Mouse (Mus musculus) olfactory bulb, adult 2 months (tissue): ENCODE measurements at regions not wholly inside any gene's neighbourhood (a gene's known extent, or its start where the extent isn't known, plus 50 kb on each side); places are given as distances from the start of the nearest gene placed in this dataset.

Source experiments
- CTCF ChIP-seq: fragments of 200-500 bp; IDR thresholded peaks from 2 replicates; pipeline ENCODE4 v1.5.1; 2012; ENCODE audit warnings: low read depth, mild to moderate bottlenecking, low read length, moderate library complexity; ENCODE audit not compliant: insufficient read depth
- POLR2A ChIP-seq: fragments of 200-500 bp; IDR thresholded peaks from 2 replicates; pipeline ENCODE4 v1.6.1; 2012; ENCODE audit warnings: mild to moderate bottlenecking, low read depth, low read length, moderate library complexity; ENCODE audit not compliant: insufficient read depth

DNA sequence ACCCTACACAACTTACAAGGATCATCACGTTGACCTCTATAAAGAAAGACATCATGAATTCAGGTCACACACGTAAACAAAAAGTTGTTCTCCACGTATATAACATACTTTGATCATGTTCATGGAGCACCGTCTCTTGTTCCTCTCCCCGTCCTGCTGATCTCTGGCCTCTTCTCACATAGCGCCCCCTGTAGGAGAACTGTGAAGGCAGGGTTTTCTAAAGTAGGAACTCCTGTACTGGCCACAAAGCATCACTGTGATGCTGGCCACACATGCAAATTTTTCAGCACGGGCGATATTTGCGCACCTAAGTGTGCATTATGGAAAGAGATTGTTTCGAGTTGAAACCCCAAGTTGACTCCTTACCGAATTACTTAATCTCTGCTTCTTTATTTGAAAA is 51.9 kb upstream of the Pja2 start:
- no peak for TF ChIP-seq POLR2A
- no peak for TF ChIP-seq CTCF
